Mouse (Mus musculus) midbrain, embryonic 14.5 days (tissue): Measurements from ENCODE around the gene Abhd11. TPM values are rescaled to one million over a fixed set of nuclear protein-coding genes. Genes with fewer than 3 reads are reported as not detected.

Experiments
- ATAC-seq: fragments of 200-750 bp; cut with Nextera tagmentation; 2 replicates; pipeline ENCODE4 v1.8.0; 2017; ENCODE audit warnings: moderate number of reproducible peaks, moderate library complexity; ENCODE audit not compliant: low FRiP score, low TSS enrichment
- DNase-seq: peaks from one replicate; pipeline ENCODE4 v3.0.0-alpha.2; 2015
- H3K27ac ChIP-seq: fragments of 300-500 bp; sonication (generic); replicated peaks from 2 replicates; pipeline ENCODE4 v1.5.1; 2014; ENCODE audit warnings: mild to moderate bottlenecking, low read depth, low read length, moderate library complexity
- H3K27me3 ChIP-seq: fragments of 300-500 bp; sonication (generic); 2 replicates; pipeline ENCODE4 v1.6.1; 2014; ENCODE audit warnings: low read length, control low read depth, mixed read lengths; ENCODE audit not compliant: control insufficient read depth, insufficient read depth
- H3K36me3 ChIP-seq: fragments of 300-500 bp; sonication (generic); 2 replicates; pipeline ENCODE4 v1.6.1; 2014; ENCODE audit warnings: low read length, control low read depth; ENCODE audit not compliant: control insufficient read depth, insufficient read depth
- H3K4me1 ChIP-seq: fragments of 300-500 bp; sonication (generic); 2 replicates; pipeline ENCODE4 v1.6.1; 2014; ENCODE audit warnings: mild to moderate bottlenecking, antibody characterized with exemption, low read length, control low read depth; ENCODE audit not compliant: control insufficient read depth, insufficient read depth
- H3K4me2 ChIP-seq: fragments of 300-500 bp; sonication (generic); 2 replicates; pipeline ENCODE4 v1.6.1; 2014; ENCODE audit warnings: mild to moderate bottlenecking, low read length, moderate library complexity
- H3K4me3 ChIP-seq: fragments of 300-500 bp; sonication (generic); replicated peaks from 2 replicates; pipeline ENCODE4 v1.5.1; 2014; ENCODE audit warnings: low read depth, low read length
- H3K9ac ChIP-seq: fragments of 300-500 bp; sonication (generic); replicated peaks from 2 replicates; pipeline ENCODE4 v1.6.1; 2014; ENCODE audit warnings: mild to moderate bottlenecking, low read length, moderate library complexity
- H3K9me3 ChIP-seq: fragments of 300-500 bp; sonication (generic); 2 replicates; pipeline ENCODE4 v1.6.1; 2016; ENCODE audit warnings: low read length, control low read depth, mixed read lengths; ENCODE audit not compliant: control insufficient read depth
- WGBS: fragments of 180-500 bp; shearing (Covaris S2); extraction: QIAGEN DNeasy Blood & Tissue Kit; methylation state at CpG from one replicate; pipeline ENCODE4 v1.1.7; 2014; 5-methylcytosine and 5-hydroxymethylcytosine counted together
- polyA plus RNA-seq: library from polyadenylated mRNA; unstranded; fragments of >200 nt; fragmentation: Nextera tagmentation; extraction: Ambion mirVana; gene quantifications from 2 replicates; pipeline ENCODE4 v1.2.1, GENCODE M21; 2014

Abhd11 gene
- polyA plus RNA-seq, 1 experiment from 2014 or later = 58.0 TPM

- 94% methylated on average over 1 of the region's 1 CpGs for WGBS
- peaks cover 13% of the 10 kb centered on the region; the same call in 1 of the 2 replicates for H3K4me1 ChIP-seq
- no peak for DNase-seq
- H3K9me3 ChIP-seq = no peaks in the 10 kb centered on the region
- no peak overlapping the region for H3K27ac ChIP-seq
- H3K9ac ChIP-seq = no peak overlapping the region
- no peak overlapping the region for H3K4me2 ChIP-seq
- no peak for ATAC-seq
- no peaks in the 10 kb centered on the region for H3K36me3 ChIP-seq
- H3K27me3 ChIP-seq = peaks cover 33% of the 10 kb centered on the region
- H3K4me3 ChIP-seq = no peak overlapping the region
Measured at GRCm38 (mm10) chr5:134983111-134983510, 25.8 kb upstream of the Abhd11 start.

DNA sequence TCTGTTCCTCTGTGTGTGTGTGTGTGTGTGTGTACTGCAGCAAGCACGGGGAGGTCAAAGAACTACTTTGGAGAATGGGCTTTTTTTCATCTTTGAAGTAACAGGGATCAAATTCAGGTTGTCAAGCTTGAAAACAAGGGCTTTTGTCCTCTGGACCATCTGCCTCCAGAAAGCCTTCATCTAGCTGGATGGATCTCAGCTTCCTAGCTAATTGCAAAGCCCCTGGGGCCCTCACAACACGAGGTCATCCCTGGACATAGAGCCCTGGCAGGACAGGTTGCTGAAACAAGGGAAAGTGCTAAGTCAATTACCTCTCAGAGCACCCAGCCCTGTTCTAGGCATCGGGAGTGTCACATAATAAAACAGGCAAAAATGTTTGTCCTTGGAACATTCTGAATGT is 25.2 kb upstream of the Abhd11 start:
- DNase-seq = no peak
- H3K27me3 ChIP-seq = peaks cover 33% of the 10 kb centered on the region
- no peaks in the 10 kb centered on the region for H3K36me3 ChIP-seq
- peaks cover 13% of the 10 kb centered on the region; the same call in 1 of the 2 replicates for H3K4me1 ChIP-seq
- no peaks in the 10 kb centered on the region for H3K9me3 ChIP-seq
- H3K27ac ChIP-seq = no peak overlapping the region
- H3K4me2 ChIP-seq = no peak overlapping the region
- no peak overlapping the region for H3K9ac ChIP-seq
- WGBS = 2% methylated on average over 3 of the region's 3 CpGs
- ATAC-seq = no peak
- H3K4me3 ChIP-seq = no peak overlapping the region

GRCm38 (mm10) chr5:134985633-134986297 is 23.2 kb upstream of the Abhd11 start, which contains the start of gene Cldn3:
Gene Cldn3 (plus strand): TSS chr5:134986214.
- peak within 1 kb of the TSS; percentile 42 for H3K4me2 ChIP-seq
- no peaks in the 10 kb centered on the region for H3K36me3 ChIP-seq
- under 1% methylated on average over 25 of the region's 25 CpGs for WGBS
- H3K4me1 ChIP-seq = peaks cover 13% of the 10 kb centered on the region; the same call in 1 of the 2 replicates
- peak within 1 kb of the TSS; percentile 27 for H3K4me3 ChIP-seq
- H3K9ac ChIP-seq = no peak within 1 kb of the TSS; the same call in 1 of the 2 replicates
- H3K27me3 ChIP-seq = peaks cover 33% of the 10 kb centered on the region
- H3K9me3 ChIP-seq = no peaks in the 10 kb centered on the region
- H3K27ac ChIP-seq = no peak within 1 kb of the TSS
- ATAC-seq = no peak; the same call in 1 of the 2 replicates
- peak; percentile 31 for DNase-seq

DNA sequence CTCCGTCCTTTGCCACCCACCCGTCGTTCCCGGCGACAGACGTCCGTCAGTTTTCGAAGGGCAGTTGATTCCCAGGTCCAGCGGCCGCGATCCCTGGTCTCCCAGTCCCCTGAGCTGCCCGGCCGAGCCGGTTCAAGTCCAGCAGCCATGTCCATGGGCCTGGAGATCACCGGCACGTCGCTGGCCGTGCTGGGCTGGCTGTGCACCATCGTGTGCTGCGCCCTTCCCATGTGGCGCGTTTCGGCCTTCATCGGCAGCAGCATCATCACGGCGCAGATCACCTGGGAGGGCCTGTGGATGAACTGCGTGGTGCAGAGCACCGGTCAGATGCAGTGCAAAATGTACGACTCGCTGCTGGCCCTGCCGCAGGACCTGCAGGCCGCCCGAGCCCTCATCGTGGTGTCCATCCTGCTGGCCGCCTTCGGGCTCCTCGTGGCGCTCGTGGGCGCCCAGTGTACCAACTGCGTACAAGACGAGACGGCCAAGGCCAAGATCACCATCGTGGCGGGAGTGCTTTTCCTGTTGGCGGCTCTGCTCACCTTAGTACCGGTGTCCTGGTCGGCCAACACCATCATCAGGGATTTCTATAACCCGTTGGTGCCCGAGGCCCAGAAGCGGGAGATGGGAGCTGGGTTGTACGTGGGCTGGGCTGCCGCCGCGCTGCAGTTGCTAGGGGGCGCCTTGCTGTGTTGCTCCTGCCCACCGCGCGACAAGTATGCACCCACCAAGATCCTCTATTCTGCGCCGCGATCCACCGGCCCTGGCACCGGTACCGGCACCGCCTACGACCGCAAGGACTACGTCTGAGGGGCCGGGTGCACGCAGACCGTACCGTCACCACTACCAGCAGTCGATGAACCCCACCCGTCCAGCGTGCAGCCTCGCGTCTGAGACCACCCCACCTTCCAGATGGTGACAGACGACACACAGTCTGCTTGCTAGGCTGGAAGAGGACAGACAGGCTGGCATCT is 22.4 kb upstream of the Abhd11 start:
- Histone ChIP-seq H3K27ac (no peak overlapping the region), H3K4me3 (peak overlapping the region; percentile 27), H3K27me3 (peaks cover 33% of the 10 kb centered on the region), H3K9me3 (no peaks in the 10 kb centered on the region), H3K9ac (no peak overlapping the region; the same call in 1 of the 2 replicates), H3K4me2 (peak overlapping the region; percentile 42), H3K4me1 (peaks cover 13% of the 10 kb centered on the region; the same call in 1 of the 2 replicates), H3K36me3 (no peaks in the 10 kb centered on the region)
- 3% methylated on average over 79 of the region's 79 CpGs for WGBS
- DNase-seq (peak; percentile 44), ATAC-seq (no peak)

- ATAC-seq (no peak), DNase-seq (no peak)
- H3K9me3 ChIP-seq = no peaks in the 10 kb centered on the region
- H3K4me2 ChIP-seq = no peak overlapping the region
- peaks cover 33% of the 10 kb centered on the region for H3K27me3 ChIP-seq
- H3K27ac ChIP-seq = no peak overlapping the region
- no peak overlapping the region for H3K4me3 ChIP-seq
- H3K36me3 ChIP-seq = no peaks in the 10 kb centered on the region
- WGBS = 78% methylated on average over 11 of the region's 11 CpGs
- no peak overlapping the region for H3K9ac ChIP-seq
- H3K4me1 ChIP-seq = peaks cover 9% of the 10 kb centered on the region; the same call in 1 of the 2 replicates
Measured at GRCm38 (mm10) chr5:134989166-134989565, 19.8 kb upstream of the Abhd11 start.

GRCm38 (mm10) chr5:134989741-134990140 is 19.2 kb upstream of the Abhd11 start:
- Histone ChIP-seq H3K27me3 (peaks cover 31% of the 10 kb centered on the region), H3K4me3 (no peak overlapping the region), H3K9me3 (no peaks in the 10 kb centered on the region), H3K36me3 (no peaks in the 10 kb centered on the region), H3K4me1 (peaks cover 9% of the 10 kb centered on the region; the same call in 1 of the 2 replicates), H3K9ac (no peak overlapping the region), H3K27ac (no peak overlapping the region), H3K4me2 (no peak overlapping the region)
- no peak for DNase-seq
- WGBS = 76% methylated on average over 6 of the region's 6 CpGs
- ATAC-seq = no peak

DNA sequence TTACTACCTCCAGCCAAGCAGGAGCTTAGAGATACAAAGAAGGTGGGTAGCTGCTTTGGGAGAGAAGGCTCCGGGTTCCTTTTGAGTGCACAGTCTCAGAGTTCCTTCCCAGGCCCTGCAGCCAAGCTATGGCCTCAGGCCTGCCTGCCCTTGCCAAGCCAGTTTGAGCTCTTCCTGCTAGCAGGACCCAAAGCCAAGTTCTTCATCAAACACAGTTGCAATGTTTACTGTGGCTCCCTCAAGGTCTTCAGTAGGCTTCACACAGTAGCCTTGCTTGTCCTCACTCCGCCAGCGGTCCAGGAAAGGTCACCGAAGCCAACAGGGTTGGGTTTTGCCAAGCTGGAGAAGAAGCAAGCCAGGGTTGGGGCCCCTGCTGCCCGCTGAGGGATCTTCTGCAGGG is 16.4 kb upstream of the Abhd11 start:
- Histone ChIP-seq H3K4me1 (no peaks in the 10 kb centered on the region), H3K9ac (no peak overlapping the region), H3K9me3 (no peaks in the 10 kb centered on the region), H3K27me3 (peaks cover 3% of the 10 kb centered on the region), H3K27ac (no peak overlapping the region), H3K4me3 (no peak overlapping the region), H3K36me3 (no peaks in the 10 kb centered on the region), H3K4me2 (no peak overlapping the region)
- WGBS = 91% methylated on average over 5 of the region's 5 CpGs
- ATAC-seq (no peak), DNase-seq (no peak)

GRCm38 (mm10) chr5:134998359-134998758 is 10.6 kb upstream of the Abhd11 start:
- Histone ChIP-seq H3K27me3 (no peaks in the 10 kb centered on the region), H3K9ac (no peak overlapping the region), H3K4me1 (peaks cover 9% of the 10 kb centered on the region), H3K4me2 (no peak overlapping the region), H3K9me3 (no peaks in the 10 kb centered on the region), H3K27ac (no peak overlapping the region), H3K4me3 (no peak overlapping the region), H3K36me3 (no peaks in the 10 kb centered on the region)
- DNase-seq = no peak
- 79% methylated on average over 6 of the region's 6 CpGs for WGBS
- no peak for ATAC-seq
